Mouse (Mus musculus) adrenal gland (tissue): ENCODE data around the gene Foxk1.

Experiments
- intact Hi-C: fragments of 180-260 bp; cut with DNase I; formaldehyde crosslinking; loops from one replicate; pipeline ENCODE4 v1.15.1; 2025

Foxk1 gene

DNA sequence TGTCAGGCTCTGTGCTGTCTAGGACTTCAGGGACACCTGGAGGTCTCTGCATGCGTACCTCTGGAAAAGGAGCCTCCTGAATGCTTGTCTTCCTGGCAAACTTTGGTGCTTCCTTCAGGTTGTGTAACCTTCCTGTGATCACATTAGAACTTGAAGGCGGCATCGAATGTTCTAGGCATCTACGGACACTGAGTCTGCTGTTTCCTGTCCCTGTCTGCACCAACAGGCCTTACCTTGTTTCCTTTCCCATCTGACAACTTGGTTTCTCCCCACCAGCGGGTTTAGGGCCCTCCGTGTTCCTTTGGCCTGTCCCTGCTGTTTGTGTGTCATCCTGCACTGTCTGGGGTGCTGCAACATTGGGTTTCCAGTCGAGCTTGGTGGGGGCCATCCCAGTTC lies 40.7 kb downstream of the Foxk1 start:
- intact Hi-C loops, result no loop called here

DNA sequence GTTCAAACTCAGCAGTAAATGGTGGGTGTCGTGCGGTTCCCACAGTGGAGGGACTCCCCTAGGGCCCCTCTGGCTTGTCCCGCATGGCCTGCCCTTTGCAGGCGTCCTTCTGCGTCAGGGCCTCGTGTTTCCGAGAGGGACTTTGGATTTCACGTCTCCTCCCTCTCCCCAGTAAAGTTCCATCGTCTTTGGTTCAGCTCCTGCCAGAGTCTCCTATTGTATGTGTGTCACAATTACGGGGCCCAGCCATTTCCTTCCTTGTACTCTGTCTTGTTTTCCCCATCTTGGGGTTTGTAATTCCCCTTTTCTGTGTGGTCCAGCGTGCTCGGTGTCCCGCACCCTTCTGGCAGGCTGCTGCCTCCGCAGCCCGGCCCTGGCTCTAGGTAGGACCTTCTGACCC lies 42.2 kb downstream of the Foxk1 start:
- intact Hi-C loops, result no loop called here

DNA sequence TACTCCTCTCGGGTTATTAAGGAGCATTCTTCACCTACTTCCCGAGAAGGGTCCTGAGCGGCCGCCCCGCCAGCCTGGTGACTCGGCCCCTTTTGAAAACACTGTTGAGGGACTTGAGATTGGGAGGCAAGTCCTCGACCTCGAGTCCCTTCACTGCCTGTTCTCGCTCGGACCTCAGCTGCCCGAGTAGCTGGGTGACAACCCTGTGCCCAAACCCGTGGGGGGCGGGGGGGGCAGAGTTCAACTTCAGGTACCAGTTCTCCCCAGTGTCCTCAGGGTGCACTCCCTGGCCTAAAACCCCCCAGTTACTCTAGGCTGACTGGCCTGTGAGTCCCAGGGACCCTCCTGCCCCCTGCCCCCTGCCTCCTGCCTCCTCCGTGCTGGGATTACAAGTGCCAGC lies 42.7 kb downstream of the Foxk1 start:
- intact Hi-C loops, result no loop called here

GRCm38 (mm10) chr5:142444791-142445531 lies 43.7 kb downstream of the Foxk1 start:
- intact Hi-C loops, result loop anchor here (5.0 kb wide), 1 partner anchor 118 kb away; no protein-coding TSS in a partner anchor

DNA sequence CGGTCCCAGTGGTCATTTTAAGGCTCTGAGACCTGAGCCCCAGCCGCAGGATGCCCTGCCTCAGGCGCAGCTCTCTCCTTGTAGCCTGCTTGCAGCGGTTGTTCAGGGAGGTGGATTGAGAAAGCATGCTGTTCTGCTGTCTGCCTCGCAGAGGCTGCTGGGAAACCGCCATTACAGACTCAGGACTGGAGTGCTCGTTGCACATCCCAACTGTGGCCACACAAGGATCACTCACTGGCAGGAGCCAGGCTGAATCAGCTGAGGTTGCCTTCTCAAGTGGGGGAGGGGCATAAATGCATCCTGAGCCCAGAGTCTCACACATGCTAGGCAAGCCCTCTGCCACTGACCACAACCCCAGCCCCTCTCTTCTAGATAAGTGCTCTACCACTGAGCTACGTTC lies 44.4 kb downstream of the Foxk1 start:
- intact Hi-C loops, result loop anchor here (5.0 kb wide), 1 partner anchor 118 kb away; no protein-coding TSS in a partner anchor

- intact Hi-C loops, result loop anchor here (2.0 to 5.0 kb wide), 3 partner anchors 47 to 121 kb away; partner anchors contain the start of gene Foxk1
Observed at GRCm38 (mm10) chr5:142448076-142448475, 46.8 kb downstream of the Foxk1 start.

- intact Hi-C loops, result loop anchor here (2.0 to 5.0 kb wide), 3 partner anchors 48 to 121 kb away; partner anchors contain the start of gene Foxk1
Observed at GRCm38 (mm10) chr5:142448623-142449022, 47.3 kb downstream of the Foxk1 start.

DNA sequence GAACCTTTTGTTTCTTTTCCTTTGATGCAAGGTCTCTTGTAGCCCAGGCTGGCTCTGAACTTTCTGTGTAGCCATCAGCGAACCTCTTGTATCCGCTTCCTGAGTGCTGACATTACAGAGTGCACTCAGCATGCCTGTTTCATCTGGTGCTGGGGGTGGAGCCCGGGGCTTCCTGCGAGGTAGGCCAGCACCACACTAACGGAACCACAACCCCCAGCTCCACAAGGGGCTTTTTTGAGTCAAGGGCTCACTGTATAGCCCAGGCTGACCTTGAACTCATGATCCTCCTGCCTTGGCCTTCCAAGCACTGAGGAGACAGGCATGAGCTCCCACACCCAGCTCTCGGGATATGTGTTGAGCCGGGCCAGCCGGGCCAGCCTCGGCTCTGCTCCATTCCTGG lies 49.5 kb downstream of the Foxk1 start:
- intact Hi-C loops, result no loop called here

DNA sequence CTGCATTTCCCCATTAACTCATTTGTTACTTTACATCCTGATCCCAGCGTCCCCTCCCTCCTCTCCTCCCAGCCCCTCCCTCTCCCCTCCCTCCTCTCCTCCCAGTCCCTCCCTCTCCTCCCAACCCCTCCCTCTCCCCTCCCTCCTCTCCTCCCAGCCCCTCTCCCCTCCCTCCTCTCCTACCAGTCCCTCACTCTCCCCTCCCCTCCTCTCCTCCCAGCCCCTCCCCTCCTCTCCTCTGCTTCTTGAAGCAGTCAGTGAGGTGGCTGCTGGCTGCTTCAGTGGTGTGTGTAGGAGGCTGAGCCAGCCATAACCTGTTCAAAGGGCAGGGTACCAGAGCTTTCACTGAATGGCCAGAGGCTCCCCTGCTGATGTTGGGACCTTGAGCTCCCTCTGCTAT lies 50.5 kb downstream of the Foxk1 start:
- intact Hi-C loops, result no loop called here

GRCm38 (mm10) chr5:142453742-142454141 lies 52.4 kb downstream of the Foxk1 start:
- intact Hi-C loops, result no loop called here

- intact Hi-C loops, result no loop called here
Observed at GRCm38 (mm10) chr5:142456318-142456717, 55.0 kb downstream of the Foxk1 start.

DNA sequence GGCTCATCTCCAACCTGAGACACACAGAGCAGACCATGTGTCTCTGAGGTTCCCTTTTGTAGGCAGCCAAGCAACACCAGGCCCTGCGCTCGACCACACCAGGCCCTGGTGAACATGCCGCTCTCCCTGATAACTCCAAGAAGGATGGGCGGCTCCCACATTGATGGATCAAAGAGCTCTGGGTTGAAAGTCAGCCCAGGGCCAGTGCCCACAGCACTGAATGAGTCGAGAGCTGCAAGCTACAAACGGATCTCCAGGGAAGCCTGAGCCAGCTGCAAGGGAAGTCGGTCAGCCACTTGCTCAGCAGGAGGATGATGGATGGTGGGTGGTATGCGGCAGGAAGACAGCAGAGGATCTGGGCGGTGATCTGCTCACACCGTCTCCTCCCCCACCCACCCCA lies 56.0 kb downstream of the Foxk1 start:
- intact Hi-C loops, result no loop called here

GRCm38 (mm10) chr5:142458791-142459557 lies 57.7 kb downstream of the Foxk1 start:
- intact Hi-C loops, result no loop called here

DNA sequence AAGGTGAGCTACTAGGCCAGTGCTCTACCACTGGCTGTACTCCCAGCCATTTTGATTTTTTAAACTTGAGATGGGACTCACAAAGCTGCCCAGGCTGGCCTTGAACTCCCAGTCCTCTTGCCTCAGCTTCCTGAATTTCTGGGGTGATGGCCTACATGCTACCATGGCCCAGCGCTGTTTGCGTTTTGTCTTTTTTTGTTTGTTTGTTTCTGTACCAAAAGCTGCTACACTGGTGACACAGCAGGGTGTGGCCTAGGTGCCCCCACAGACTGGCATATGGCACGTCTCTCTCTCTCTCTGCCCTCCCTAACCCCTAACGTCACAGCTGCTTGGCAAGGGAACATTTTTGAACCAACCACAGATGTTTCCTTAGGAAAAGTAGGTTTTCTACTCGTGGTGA lies 58.5 kb downstream of the Foxk1 start:
- intact Hi-C loops, result no loop called here

DNA sequence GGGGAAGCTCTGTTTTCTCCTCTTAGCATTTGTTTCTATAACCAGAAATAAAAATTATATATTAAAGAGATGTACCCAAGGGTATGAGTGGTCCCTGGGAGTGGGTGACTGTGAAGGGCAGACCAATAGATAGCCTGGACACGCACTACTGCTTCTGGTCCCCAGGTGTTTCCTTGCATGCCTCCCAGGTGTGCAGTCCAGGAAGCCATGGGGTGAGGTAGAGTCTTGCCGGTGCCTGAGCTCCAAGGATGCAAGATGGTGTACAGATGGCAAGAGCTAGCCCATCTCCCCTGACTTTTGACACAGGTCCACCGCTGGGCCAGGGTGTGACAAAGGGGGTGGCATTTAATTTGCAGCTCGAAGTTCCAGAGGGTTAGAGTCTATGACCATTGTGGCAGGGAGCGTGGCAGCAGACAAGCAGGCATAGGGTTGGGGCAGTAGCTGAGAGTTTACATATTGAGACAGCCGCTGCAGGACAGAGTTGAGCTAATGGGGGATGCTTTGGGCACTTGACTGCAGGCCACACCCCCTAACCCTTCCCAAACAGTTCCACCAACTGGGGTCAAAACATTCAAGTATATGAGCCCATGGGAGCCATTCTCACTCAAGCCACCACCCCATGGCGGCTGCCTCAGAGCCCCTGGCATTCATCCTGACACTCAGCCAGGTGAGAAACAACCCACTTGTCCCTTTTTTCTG lies 60.8 kb downstream of the Foxk1 start:
- intact Hi-C loops, result no loop called here

GRCm38 (mm10) chr5:142462641-142462948 lies 61.3 kb downstream of the Foxk1 start:
- intact Hi-C loops, result no loop called here

- intact Hi-C loops, result no loop called here
Observed at GRCm38 (mm10) chr5:142463011-142463410, 61.7 kb downstream of the Foxk1 start.

GRCm38 (mm10) chr5:142463461-142464454 lies 62.5 kb downstream of the Foxk1 start, which contains the start of gene Ap5z1:
Gene Ap5z1, plus strand, starts transcription at chr5:142463944.
- intact Hi-C loops, result no loop called here

DNA sequence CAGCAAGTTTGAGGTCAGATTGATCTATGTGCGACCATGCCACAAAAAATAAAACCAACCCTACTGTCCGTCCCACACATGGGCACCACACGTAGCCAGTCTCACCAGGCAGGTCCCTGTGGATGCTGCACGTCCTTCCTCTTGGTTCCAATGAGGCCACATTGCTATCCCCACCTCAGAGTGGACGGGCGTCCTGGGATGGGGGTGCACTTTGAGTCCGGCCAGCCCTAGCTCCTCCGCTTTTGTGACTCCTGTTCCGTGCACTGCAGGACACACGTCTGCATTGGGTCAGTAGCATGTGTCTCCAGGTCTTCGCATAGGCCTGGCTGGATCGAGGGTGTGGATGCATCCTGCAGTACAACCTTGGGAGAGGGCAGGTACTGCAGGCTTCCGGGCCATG lies 67.1 kb downstream of the Foxk1 start:
- intact Hi-C loops, result no loop called here

DNA sequence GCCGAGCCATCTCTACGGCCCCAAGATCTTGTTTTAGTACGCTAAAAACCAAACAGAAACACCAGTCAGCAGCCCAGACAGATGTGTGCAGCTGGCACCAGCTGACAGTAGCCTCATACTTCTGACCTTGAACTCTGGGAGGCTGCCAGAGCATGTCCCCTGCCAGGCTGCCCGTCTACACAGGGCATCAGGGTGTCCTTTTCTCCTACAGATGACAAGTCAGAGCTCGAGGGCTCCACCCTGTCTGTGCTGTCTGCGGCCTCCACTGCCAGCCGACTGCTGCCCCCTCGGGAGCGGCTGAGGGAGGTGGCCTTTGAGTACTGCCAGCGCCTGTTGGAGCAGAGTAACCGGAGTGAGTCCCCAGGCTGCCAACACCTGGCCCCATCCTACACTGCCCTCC lies 68.5 kb downstream of the Foxk1 start:
- intact Hi-C loops, result no loop called here

DNA sequence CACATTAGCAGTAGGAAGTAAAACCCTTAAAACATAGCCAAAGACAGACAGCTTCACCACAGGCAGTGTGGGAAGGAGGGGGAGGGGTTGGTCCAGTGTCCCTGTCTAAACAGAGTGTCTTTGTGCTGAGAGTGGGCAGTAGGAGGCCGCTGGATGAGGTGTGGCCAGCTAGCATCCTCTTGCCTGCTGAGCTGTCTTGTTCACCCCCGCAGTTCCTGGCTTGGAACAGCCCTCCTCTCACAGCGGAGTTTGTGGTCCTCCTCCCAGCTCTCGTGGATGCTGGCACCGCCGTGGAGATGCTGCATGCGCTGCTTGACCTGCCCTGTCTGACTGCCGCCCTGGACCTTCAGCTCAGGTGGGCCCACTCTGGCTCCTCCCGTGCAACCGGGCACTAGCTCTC lies 72.4 kb downstream of the Foxk1 start:
- intact Hi-C loops, result no loop called here
